Mouse (Mus musculus): ENCODE data around the gene Ctla2a. TPM values are rescaled to one million over a fixed set of nuclear protein-coding genes. Genes with fewer than 3 reads are reported as not detected.
"Not testable (repeated sequence)": the region's sequence is repeated elsewhere in the genome, so short reads cannot be mapped to it uniquely, and the experiment has no call there.

Ctla2a gene
- 18.7 and 26.9 TPM in 2 replicates for polyA plus RNA-seq (2015; fragmentation: Nextera tagmentation; extraction: Ambion mirVana)

- no peak for ATAC-seq
- no peak within 1 kb of the TSS for H3K4me2 ChIP-seq (ENCODE audit: low read length)
- no peaks in the 10 kb centered on the region for H3K27me3 ChIP-seq (replicated peaks; ENCODE audit: control insufficient read depth, insufficient read depth, low read length)
- H3K4me1 ChIP-seq (ENCODE audit: control insufficient read depth, insufficient read depth, low read depth, low read length) = no peaks in the 10 kb centered on the region
- WGBS = 76% methylated on average over 5 of the region's 5 CpGs
- peaks cover 2% of the 10 kb centered on the region; the same call in 1 of the 2 replicates for H3K9me3 ChIP-seq (ENCODE audit: control insufficient read depth, low read length)
- no peak within 1 kb of the TSS for H3K4me3 ChIP-seq (ENCODE audit: low read length)
- no peak within 1 kb of the TSS for H3K27ac ChIP-seq (ENCODE audit: low read depth, low read length)
- H3K9ac ChIP-seq (ENCODE audit: low read depth, low read length) = no peak within 1 kb of the TSS
- no peaks in the 10 kb centered on the region for H3K36me3 ChIP-seq (ENCODE audit: control insufficient read depth, insufficient read depth, low read length)
Measured at GRCm38 (mm10) chr13:60936500-60936901, at the start of gene Ctla2a, which contains the start of gene Gm49391. Ctla2a (minus strand) TSS chr13:60936625. Gm49391 (minus strand) TSS chr13:60936571.

GRCm38 (mm10) chr13:60972319-60972718, 35.9 kb upstream of the Ctla2a start:
- not testable (repeated sequence) for H3K4me3 ChIP-seq (ENCODE audit: low read length); ATAC-seq; H3K36me3 ChIP-seq (ENCODE audit: control insufficient read depth, insufficient read depth, low read length); H3K4me1 ChIP-seq (ENCODE audit: control insufficient read depth, insufficient read depth, low read depth, low read length); H3K9me3 ChIP-seq (ENCODE audit: control insufficient read depth, low read length); H3K4me2 ChIP-seq (ENCODE audit: low read length); H3K27me3 ChIP-seq (replicated peaks; ENCODE audit: control insufficient read depth, insufficient read depth, low read length); H3K27ac ChIP-seq (ENCODE audit: low read depth, low read length); H3K9ac ChIP-seq (ENCODE audit: low read depth, low read length)
- 65% methylated on average over 4 of the region's 4 CpGs for WGBS

GRCm38 (mm10) chr13:60963985-60964384, 27.6 kb upstream of the Ctla2a start:
- not testable (repeated sequence) for ATAC-seq; H3K27me3 ChIP-seq (replicated peaks; ENCODE audit: control insufficient read depth, insufficient read depth, low read length); H3K4me1 ChIP-seq (ENCODE audit: control insufficient read depth, insufficient read depth, low read depth, low read length); H3K27ac ChIP-seq (ENCODE audit: low read depth, low read length); H3K4me2 ChIP-seq (ENCODE audit: low read length); H3K9ac ChIP-seq (ENCODE audit: low read depth, low read length); H3K4me3 ChIP-seq (ENCODE audit: low read length); H3K36me3 ChIP-seq (ENCODE audit: control insufficient read depth, insufficient read depth, low read length)
- H3K9me3 ChIP-seq (ENCODE audit: control insufficient read depth, low read length) = peaks cover 11% of the 10 kb centered on the region
- WGBS = 40% methylated on average over 4 of the region's 5 CpGs

GRCm38 (mm10) chr13:60961706-60962105, 25.3 kb upstream of the Ctla2a start:
- WGBS = 72% methylated on average over 5 of the region's 5 CpGs
- Histone ChIP-seq H3K36me3 (ENCODE audit: control insufficient read depth, insufficient read depth, low read length) (no peaks in the 10 kb centered on the region), H3K9ac (ENCODE audit: low read depth, low read length) (no peak overlapping the region), H3K4me1 (ENCODE audit: control insufficient read depth, insufficient read depth, low read depth, low read length) (no peaks in the 10 kb centered on the region), H3K4me3 (ENCODE audit: low read length) (no peak overlapping the region), H3K27ac (ENCODE audit: low read depth, low read length) (no peak overlapping the region), H3K9me3 (ENCODE audit: control insufficient read depth, low read length) (peaks cover 15% of the 10 kb centered on the region), H3K27me3 (replicated peaks; ENCODE audit: control insufficient read depth, insufficient read depth, low read length) (no peaks in the 10 kb centered on the region), H3K4me2 (ENCODE audit: low read length) (no peak overlapping the region)
- no peak for ATAC-seq

- ATAC-seq; H3K9me3 ChIP-seq (ENCODE audit: control insufficient read depth, low read length); H3K27ac ChIP-seq (ENCODE audit: low read depth, low read length); H3K36me3 ChIP-seq (ENCODE audit: control insufficient read depth, insufficient read depth, low read length); H3K4me2 ChIP-seq (ENCODE audit: low read length); H3K4me1 ChIP-seq (ENCODE audit: control insufficient read depth, insufficient read depth, low read depth, low read length); H3K27me3 ChIP-seq (replicated peaks; ENCODE audit: control insufficient read depth, insufficient read depth, low read length); H3K9ac ChIP-seq (ENCODE audit: low read depth, low read length); H3K4me3 ChIP-seq (ENCODE audit: low read length): not testable (repeated sequence)
- 79% methylated on average over 3 of the region's 3 CpGs for WGBS
Measured at GRCm38 (mm10) chr13:60941884-60942283, 5.5 kb upstream of the Ctla2a start, which contains the start of gene Tpbpa. Tpbpa (minus strand) TSS chr13:60941984.

- H3K4me2 ChIP-seq (ENCODE audit: low read length); H3K36me3 ChIP-seq (ENCODE audit: control insufficient read depth, insufficient read depth, low read length); H3K4me3 ChIP-seq (ENCODE audit: low read length); H3K9me3 ChIP-seq (ENCODE audit: control insufficient read depth, low read length); H3K27me3 ChIP-seq (replicated peaks; ENCODE audit: control insufficient read depth, insufficient read depth, low read length); H3K27ac ChIP-seq (ENCODE audit: low read depth, low read length); H3K4me1 ChIP-seq (ENCODE audit: control insufficient read depth, insufficient read depth, low read depth, low read length); ATAC-seq; H3K9ac ChIP-seq (ENCODE audit: low read depth, low read length): not testable (repeated sequence)
- WGBS = 71% methylated on average over 2 of the region's 2 CpGs
Measured at GRCm38 (mm10) chr13:60935490-60935889, 935 bp downstream of the Ctla2a start, which contains the start of gene Gm49393. Gm49393 (minus strand) TSS chr13:60935590.

GRCm38 (mm10) chr13:60904780-60905179, 31.6 kb downstream of the Ctla2a start, which contains the start of gene Tpbpb:
Tpbpb (minus strand) TSS chr13:60904880.
- H3K9me3 ChIP-seq (ENCODE audit: control insufficient read depth, low read length); H3K4me3 ChIP-seq (ENCODE audit: low read length); H3K27me3 ChIP-seq (replicated peaks; ENCODE audit: control insufficient read depth, insufficient read depth, low read length); H3K9ac ChIP-seq (ENCODE audit: low read depth, low read length); ATAC-seq; H3K27ac ChIP-seq (ENCODE audit: low read depth, low read length); H3K36me3 ChIP-seq (ENCODE audit: control insufficient read depth, insufficient read depth, low read length); H3K4me1 ChIP-seq (ENCODE audit: control insufficient read depth, insufficient read depth, low read depth, low read length); H3K4me2 ChIP-seq (ENCODE audit: low read length): not testable (repeated sequence)
- WGBS = 83% methylated on average over 2 of the region's 2 CpGs

- Histone ChIP-seq H3K36me3 (ENCODE audit: control insufficient read depth, insufficient read depth, low read length) (no peaks in the 10 kb centered on the region), H3K4me1 (ENCODE audit: control insufficient read depth, insufficient read depth, low read depth, low read length) (no peaks in the 10 kb centered on the region), H3K27me3 (replicated peaks; ENCODE audit: control insufficient read depth, insufficient read depth, low read length) (no peaks in the 10 kb centered on the region), H3K27ac (ENCODE audit: low read depth, low read length) (no peak within 1 kb of the TSS), H3K4me3 (ENCODE audit: low read length) (no peak within 1 kb of the TSS), H3K9me3 (ENCODE audit: control insufficient read depth, low read length) (no peaks in the 10 kb centered on the region), H3K4me2 (ENCODE audit: low read length) (no peak within 1 kb of the TSS), H3K9ac (ENCODE audit: low read depth, low read length) (no peak within 1 kb of the TSS)
- no peak for ATAC-seq
- WGBS = 85% methylated on average over 3 of the region's 3 CpGs
Measured at GRCm38 (mm10) chr13:60897328-60897727, 39.1 kb downstream of the Ctla2a start, which contains the start of gene Ctla2b. Ctla2b (minus strand) TSS chr13:60897447.

GRCm38 (mm10) chr13:60896794-60897193, 39.6 kb downstream of the Ctla2a start, which contains the start of gene Gm49392:
Gm49392 (minus strand) TSS chr13:60896894.
- WGBS = 85% methylated on average over 8 of the region's 8 CpGs

More at GRCm38 (mm10) chr13:60896794-60897193, 39.6 kb downstream of the Ctla2a start, which contains the start of gene Gm49392:
- H3K27ac ChIP-seq (ENCODE audit: low read depth, low read length); H3K4me1 ChIP-seq (ENCODE audit: control insufficient read depth, insufficient read depth, low read depth, low read length); H3K9me3 ChIP-seq (ENCODE audit: control insufficient read depth, low read length); H3K4me3 ChIP-seq (ENCODE audit: low read length); H3K27me3 ChIP-seq (replicated peaks; ENCODE audit: control insufficient read depth, insufficient read depth, low read length); H3K4me2 ChIP-seq (ENCODE audit: low read length); ATAC-seq; H3K9ac ChIP-seq (ENCODE audit: low read depth, low read length); H3K36me3 ChIP-seq (ENCODE audit: control insufficient read depth, insufficient read depth, low read length): not testable (repeated sequence)
